Mouse (Mus musculus) ES-E14 (cell line): ENCODE results near the gene Csnk2b. TPM values are rescaled to one million over a fixed set of nuclear protein-coding genes. Genes with fewer than 3 reads are reported as not detected.

Source experiments
- DNase-seq: peaks from one replicate; pipeline ENCODE4 v3.0.0-alpha.2; 2013; ENCODE audit warnings: low read depth, low spot score
- H3K27ac ChIP-seq: 2 replicates; pipeline ENCODE4 v1.5.1; 2012; ENCODE audit warnings: low read depth, mild to moderate bottlenecking, low read length, moderate library complexity, mixed read lengths; ENCODE audit not compliant: poor library complexity, insufficient read depth, severe bottlenecking
- H3K36me3 ChIP-seq: 2 replicates; pipeline ENCODE4 v1.6.1; 2012; ENCODE audit warnings: mild to moderate bottlenecking, low read length, moderate library complexity, mixed read lengths; ENCODE audit not compliant: control insufficient read depth, poor library complexity, insufficient read depth, severe bottlenecking
- H3K4me1 ChIP-seq, 2 experiments: fragments of 150-350 bp in 1 of 2; sonication (generic) in 1 of 2; 2 replicates each; pipeline ENCODE4 v1.6.1; 2012; ENCODE audit warnings: low read length in 2 of 2, mild to moderate bottlenecking in 1 of 2, mixed read lengths in 1 of 2; ENCODE audit not compliant: control insufficient read depth in 2 of 2, insufficient read depth in 2 of 2, poor library complexity in 1 of 2
- H3K4me3 ChIP-seq, 2 experiments: fragments of 150-350 bp in 1 of 2; sonication (generic) in 1 of 2; 2 replicates each; pipeline ENCODE4 v1.5.1; 2012; ENCODE audit warnings: low read length in 2 of 2, low read depth in 1 of 2, mild to moderate bottlenecking in 1 of 2, mixed read lengths in 1 of 2; ENCODE audit not compliant: insufficient read depth in 1 of 2, poor library complexity in 1 of 2, severe bottlenecking in 1 of 2
- H3K9ac ChIP-seq: 2 replicates; pipeline ENCODE4 v1.6.1; 2012; ENCODE audit warnings: low read depth, mild to moderate bottlenecking, low read length, mixed read lengths; ENCODE audit not compliant: poor library complexity, insufficient read depth, severe bottlenecking
- H3K9me3 ChIP-seq: fragments of 150-350 bp; sonication (generic); 2 replicates; pipeline ENCODE4 v1.6.1; 2012; ENCODE audit warnings: low read depth, mild to moderate bottlenecking, low read length; ENCODE audit not compliant: control insufficient read depth, insufficient read depth
- CHD2 ChIP-seq: IDR thresholded peaks from 2 replicates; pipeline ENCODE4 v1.6.1; 2014; ENCODE audit warnings: mild to moderate bottlenecking, low read depth, low read length, inconsistent platforms
- HCFC1 ChIP-seq: IDR thresholded peaks from 2 replicates; pipeline ENCODE4 v1.6.1; 2012; ENCODE audit warnings: low read length, inconsistent platforms, borderline replicate concordance; ENCODE audit not compliant: insufficient read depth
- MAFK ChIP-seq: IDR thresholded peaks from 2 replicates; pipeline ENCODE4 v1.6.1; 2014; ENCODE audit warnings: mild to moderate bottlenecking, low read depth, low read length, inconsistent platforms; ENCODE audit not compliant: insufficient read depth
- ZC3H11A ChIP-seq: IDR thresholded peaks from 2 replicates; pipeline ENCODE4 v1.6.1; 2012; ENCODE audit warnings: low read depth, mild to moderate bottlenecking, inconsistent platforms, low read length, borderline replicate concordance
- ZNF384 ChIP-seq: IDR thresholded peaks from 2 replicates; pipeline ENCODE4 v1.6.1; 2012; ENCODE audit warnings: low read depth, low read length, inconsistent platforms
- in situ Hi-C, 2 experiments: fragments of 600-800 bp; cut with MboI; formaldehyde crosslinking; loops; one replicate each; pipeline ENCODE4 v1.15.1; 2025; ENCODE audit warnings: low sequenced_read_pairs in 2 of 2, inconsistent platforms in 1 of 2; ENCODE audit not compliant: unreplicated experiment in 2 of 2
- total RNA-seq: library from RNA; depleted of rRNA; stranded (reverse); fragments of 300-350 nt; gene quantifications from 2 replicates; pipeline ENCODE4 v1.2.3, GENCODE M21; 2012

Gene Csnk2b
- total RNA-seq, 1 experiment = 98.6 TPM

DNA sequence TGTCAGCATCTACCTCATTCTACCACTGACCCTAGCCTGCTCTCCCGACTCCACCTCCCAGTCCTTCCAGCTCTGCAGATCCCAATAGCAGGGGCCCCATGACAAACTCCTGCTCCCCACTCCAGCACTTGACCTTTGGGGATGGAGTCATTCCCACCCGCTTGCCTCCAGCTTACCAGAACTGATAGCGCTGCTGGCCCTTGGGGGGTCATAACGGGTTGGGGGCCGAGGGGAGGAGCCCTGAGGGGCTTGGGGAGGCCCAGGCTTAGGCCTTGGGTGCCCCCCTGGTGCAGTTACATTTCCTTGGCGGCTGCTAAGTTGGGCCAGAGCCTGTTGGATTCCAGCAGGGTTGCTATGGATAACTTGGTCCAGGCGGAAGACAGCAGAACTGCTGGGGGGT lies 32.8 kb upstream of the Csnk2b start:
- H3K36me3 ChIP-seq = peaks cover 95% of the 10 kb centered on the region
- no peaks in the 10 kb centered on the region for H3K9me3 ChIP-seq
- H3K4me3 ChIP-seq = no peak overlapping the region
- in situ Hi-C loops = no loop called here
- no peak for DNase-seq
- 0 out of 4 replicates have a peak, but pooled peaks cover 0 to 4% of the 10 kb centered on the region in 2 experiments for H3K4me1 ChIP-seq
- H3K27ac ChIP-seq = no peak overlapping the region
- TF ChIP-seq ZC3H11A (no peak), CHD2 (no peak), ZNF384 (no peak), MAFK (no peak), HCFC1 (no peak)
- H3K9ac ChIP-seq = no peak overlapping the region

DNA sequence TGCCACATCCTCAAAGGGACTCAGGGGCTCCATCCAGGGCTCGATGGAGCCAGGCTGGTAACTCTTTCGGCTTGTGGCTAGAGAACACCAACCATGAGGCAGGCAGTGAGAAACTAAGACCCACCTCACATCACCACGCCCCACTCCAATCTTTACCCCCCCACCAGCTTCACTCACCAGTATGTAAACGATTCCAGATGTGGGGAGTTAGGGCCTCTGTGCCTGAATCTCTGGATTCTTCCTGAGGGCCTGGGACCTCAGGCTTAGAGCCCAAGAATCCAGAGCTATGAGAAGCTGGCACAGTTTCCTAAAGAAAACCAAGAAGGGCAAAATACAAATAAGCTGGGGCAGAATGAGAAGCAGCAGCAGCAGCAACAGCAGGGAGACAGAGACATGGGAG lies 32.1 kb upstream of the Csnk2b start:
- no peak overlapping the region for H3K27ac ChIP-seq
- in situ Hi-C loops = no loop called here
- H3K9ac ChIP-seq = no peak overlapping the region
- DNase-seq = no peak
- TF ChIP-seq ZC3H11A = no peak
- TF ChIP-seq HCFC1 = no peak
- TF ChIP-seq ZNF384 = no peak
- TF ChIP-seq MAFK = no peak
- no peak for TF ChIP-seq CHD2
- H3K36me3 ChIP-seq = peaks cover 94% of the 10 kb centered on the region
- no peak overlapping the region for H3K4me3 ChIP-seq
- H3K4me1 ChIP-seq = 0 out of 4 replicates have a peak, but pooled peaks cover 0 to 4% of the 10 kb centered on the region in 2 experiments
- H3K9me3 ChIP-seq = no peaks in the 10 kb centered on the region

DNA sequence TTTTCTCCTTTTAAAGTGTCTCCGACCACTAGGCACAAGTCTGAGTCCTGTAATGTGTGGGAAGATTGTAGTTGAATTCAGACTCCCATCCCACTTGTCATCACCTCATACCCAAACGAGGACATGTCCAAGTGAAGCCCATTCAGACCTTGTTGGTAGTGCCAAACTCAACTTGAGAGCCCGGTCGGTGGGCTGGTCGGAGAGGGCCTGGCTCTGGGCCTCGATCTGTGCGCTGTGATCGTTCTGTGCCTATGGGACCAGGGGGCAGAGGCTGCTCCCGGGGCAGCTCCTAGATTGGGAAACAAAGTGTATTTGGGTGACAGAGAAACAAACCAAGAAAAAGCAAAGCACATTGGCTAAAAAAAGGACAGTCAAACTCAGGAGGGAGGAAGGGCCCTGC lies 31.2 kb upstream of the Csnk2b start:
- Histone ChIP-seq H3K4me1 (0 out of 4 replicates have a peak, but pooled peaks cover 0 to 4% of the 10 kb centered on the region in 2 experiments), H3K36me3 (peaks cover 93% of the 10 kb centered on the region), H3K9ac (no peak overlapping the region), H3K9me3 (no peaks in the 10 kb centered on the region), H3K27ac (no peak overlapping the region), H3K4me3 (no peak overlapping the region)
- DNase-seq = no peak
- TF ChIP-seq ZC3H11A (no peak), MAFK (no peak), ZNF384 (no peak), HCFC1 (no peak), CHD2 (no peak)
- in situ Hi-C loops = no loop called here

- Histone ChIP-seq H3K36me3 (peaks cover 87% of the 10 kb centered on the region), H3K9me3 (no peaks in the 10 kb centered on the region), H3K9ac (no peak overlapping the region), H3K4me3 (no peak overlapping the region), H3K4me1 (0 out of 4 replicates have a peak, but pooled peaks cover 0 to 4% of the 10 kb centered on the region in 2 experiments), H3K27ac (no peak overlapping the region)
- in situ Hi-C loops = no loop called here
- TF ChIP-seq MAFK (no peak), ZNF384 (no peak)
- no peak for DNase-seq
These were observed 30.3 kb upstream of the Csnk2b start for GRCm38 (mm10) chr17:35152121-35152520.

DNA sequence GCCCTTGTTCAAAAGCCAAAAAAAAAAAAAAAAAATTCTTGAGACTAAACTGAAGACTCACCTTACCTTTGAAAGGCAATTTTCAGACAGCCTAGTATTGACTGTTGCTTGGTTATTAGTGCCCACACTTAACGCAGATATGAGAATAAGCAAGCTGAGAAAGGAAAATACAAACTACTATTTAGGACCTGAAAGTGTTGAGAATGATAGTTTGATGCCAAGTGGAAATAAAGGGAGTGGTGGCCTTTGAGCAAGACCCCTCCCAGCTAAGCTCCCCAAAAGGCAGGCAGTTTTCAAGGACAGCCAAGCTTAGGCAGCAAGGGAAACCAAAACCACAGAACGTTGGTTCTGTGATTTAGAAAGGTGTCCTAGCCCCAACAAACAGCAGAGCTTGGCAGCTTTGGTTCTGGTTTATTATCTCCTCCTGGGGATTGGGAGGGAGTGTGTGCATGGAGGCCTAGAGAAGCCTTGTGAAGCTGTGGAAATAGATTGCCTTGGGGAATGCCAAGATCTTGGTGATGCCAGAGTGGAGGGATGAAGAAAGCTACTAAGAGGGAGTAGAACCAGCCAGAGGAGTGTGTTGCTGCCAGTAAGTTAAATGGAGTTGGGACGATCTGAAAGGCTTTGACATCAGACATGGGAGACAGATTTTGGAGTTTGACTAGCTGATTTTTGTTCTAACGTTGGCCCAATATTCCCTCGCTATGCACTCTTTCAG lies 26.2 kb upstream of the Csnk2b start:
- Histone ChIP-seq H3K36me3 (peaks cover 84% of the 10 kb centered on the region), H3K9ac (no peak overlapping the region), H3K4me1 (no peaks in the 10 kb centered on the region), H3K9me3 (no peaks in the 10 kb centered on the region), H3K27ac (no peak overlapping the region), H3K4me3 (no peak overlapping the region)
- in situ Hi-C loops = no loop called here
- TF ChIP-seq ZNF384 = no peak
- TF ChIP-seq HCFC1 = no peak
- TF ChIP-seq ZC3H11A = no peak
- TF ChIP-seq MAFK = no peak
- no peak for TF ChIP-seq CHD2
- no peak for DNase-seq
